Mouse (Mus musculus) MEL (cell line): Measurements from ENCODE around the gene Pstpip1.

ENCODE experiments used
- CHD1 ChIP-seq: IDR thresholded peaks from 2 replicates; pipeline ENCODE4 v1.6.1; 2012; ENCODE audit warnings: low read depth, mild to moderate bottlenecking, inconsistent platforms, low read length, improper control_type of control experiment
- CTCF ChIP-seq, 3 experiments: IDR thresholded peaks in 2 of 3; conservative IDR thresholded peaks in 1 of 3; 2 replicates each; pipeline ENCODE4 v1.5.1; 2011 to 2012; ENCODE audit warnings: low read length in 3 of 3, low read depth in 2 of 3, mild to moderate bottlenecking in 2 of 3, improper control_type of control experiment in 1 of 3, inconsistent platforms in 1 of 3, mixed read lengths in 1 of 3, moderate library complexity in 1 of 3; ENCODE audit not compliant: control insufficient read depth in 1 of 3, insufficient read depth in 1 of 3, poor library complexity in 1 of 3, severe bottlenecking in 1 of 3
- MAFK ChIP-seq: IDR thresholded peaks from 2 replicates; pipeline ENCODE4 v1.6.1; 2011; ENCODE audit warnings: low read depth, mild to moderate bottlenecking, low read length, improper control_type of control experiment, borderline replicate concordance
- MAX ChIP-seq: IDR thresholded peaks from 2 replicates; pipeline ENCODE4 v1.6.1; 2011; ENCODE audit warnings: low read length, improper control_type of control experiment
- POLR2A ChIP-seq, 2 experiments: IDR thresholded peaks; 2 replicates each; pipeline ENCODE4 v1.6.1; 2011 to 2012; ENCODE audit warnings: low read length in 2 of 2, mild to moderate bottlenecking in 2 of 2, control low read depth in 1 of 2, improper control_type of control experiment in 1 of 2, low read depth in 1 of 2, moderate library complexity in 1 of 2; ENCODE audit not compliant: control insufficient read depth in 1 of 2, insufficient read depth in 1 of 2, poor library complexity in 1 of 2
- POLR2AphosphoS2 ChIP-seq: IDR thresholded peaks from 2 replicates; pipeline ENCODE4 v1.6.1; 2011; ENCODE audit warnings: low read length, improper control_type of control experiment
- TBP ChIP-seq: IDR thresholded peaks from 2 replicates; pipeline ENCODE4 v1.8.0; 2011; ENCODE audit warnings: low read depth, low read length, improper control_type of control experiment
- ZMIZ1 ChIP-seq: IDR thresholded peaks from 2 replicates; pipeline ENCODE4 v1.6.1; 2012; ENCODE audit warnings: low read depth, mild to moderate bottlenecking, inconsistent platforms, low read length, improper control_type of control experiment, moderate library complexity

- TF ChIP-seq CTCF (IDR thresholded peaks at IDR 0.05 in 2 of 3, conservative IDR thresholded peaks at IDR 0.05 in 1 of 3; ENCODE audit: control insufficient read depth in 1 of 3, insufficient read depth in 1 of 3, low read depth in 2 of 3, low read length in 3 of 3, poor library complexity in 1 of 3, severe bottlenecking in 1 of 3) (no peak), ZMIZ1 (no peak), MAX (no peak), MAFK (no peak), TBP (no peak), POLR2AphosphoS2 (no peak), CHD1 (no peak), POLR2A (IDR thresholded peaks at IDR 0.05; ENCODE audit: control insufficient read depth in 1 of 2, insufficient read depth in 1 of 2, low read depth in 1 of 2, low read length in 2 of 2, poor library complexity in 1 of 2) (no peak)
Measured at GRCm38 (mm10) chr9:56108174-56108573, 18.4 kb downstream of the Pstpip1 start.
